Mouse (Mus musculus): ENCODE measurements around the gene Katnal1.

The Katnal1 gene

GRCm38 (mm10) chr5:148929116-148929449, at the start of gene Katnal1:
Gene Katnal1 (minus strand): TSS chr5:148929320.
- DNase-seq (ENCODE audit: low read depth, low spot score): no peak

GRCm38 (mm10) chr5:148978458-148979165, 49.5 kb upstream of the Katnal1 start:
- no peak for DNase-seq (ENCODE audit: low read depth, low spot score)

GRCm38 (mm10) chr5:148977698-148978457, 48.8 kb upstream of the Katnal1 start:
- no peak for DNase-seq (ENCODE audit: low read depth, low spot score)

GRCm38 (mm10) chr5:148976876-148977275, 47.8 kb upstream of the Katnal1 start:
- DNase-seq (ENCODE audit: low read depth, low spot score): no peak

GRCm38 (mm10) chr5:148975035-148975434, 45.9 kb upstream of the Katnal1 start:
- DNase-seq (ENCODE audit: low read depth, low spot score): no peak

GRCm38 (mm10) chr5:148973019-148973668, 44.0 kb upstream of the Katnal1 start:
- peak; percentile 54 for DNase-seq (ENCODE audit: low read depth, low spot score)

- no peak for DNase-seq (ENCODE audit: low read depth, low spot score)
Measured at GRCm38 (mm10) chr5:148972167-148972566, 43.0 kb upstream of the Katnal1 start.

GRCm38 (mm10) chr5:148969648-148970047, 40.5 kb upstream of the Katnal1 start:
- no peak for DNase-seq (ENCODE audit: low read depth, low spot score)

- no peak for DNase-seq (ENCODE audit: low read depth, low spot score)
Measured at GRCm38 (mm10) chr5:148968958-148969576, 39.9 kb upstream of the Katnal1 start.

GRCm38 (mm10) chr5:148968179-148968578, 39.1 kb upstream of the Katnal1 start:
- no peak for DNase-seq (ENCODE audit: low read depth, low spot score)

- peak; percentile 47 for DNase-seq (ENCODE audit: low read depth, low spot score)
Measured at GRCm38 (mm10) chr5:148966395-148966794, 37.3 kb upstream of the Katnal1 start.

GRCm38 (mm10) chr5:148965691-148966333, 36.7 kb upstream of the Katnal1 start:
- peak; percentile 95 for DNase-seq (ENCODE audit: low read depth, low spot score)

- DNase-seq (ENCODE audit: low read depth, low spot score): peak; percentile 79
Measured at GRCm38 (mm10) chr5:148965089-148965591, 36.0 kb upstream of the Katnal1 start.

GRCm38 (mm10) chr5:148964251-148964650, 35.1 kb upstream of the Katnal1 start:
- no peak for DNase-seq (ENCODE audit: low read depth, low spot score)

GRCm38 (mm10) chr5:148960211-148960610, 31.1 kb upstream of the Katnal1 start:
- peak; percentile 19 for DNase-seq (ENCODE audit: low read depth, low spot score)

GRCm38 (mm10) chr5:148959068-148959990, 30.2 kb upstream of the Katnal1 start:
- peak; percentile 94 for DNase-seq (ENCODE audit: low read depth, low spot score)

GRCm38 (mm10) chr5:148958355-148958754, 29.2 kb upstream of the Katnal1 start:
- DNase-seq (ENCODE audit: low read depth, low spot score): no peak

GRCm38 (mm10) chr5:148956898-148957535, 27.9 kb upstream of the Katnal1 start:
- DNase-seq (ENCODE audit: low read depth, low spot score): no peak

- no peak for DNase-seq (ENCODE audit: low read depth, low spot score)
Measured at GRCm38 (mm10) chr5:148956091-148956490, 27.0 kb upstream of the Katnal1 start.

- DNase-seq (ENCODE audit: low read depth, low spot score): no peak
Measured at GRCm38 (mm10) chr5:148955575-148955974, 26.5 kb upstream of the Katnal1 start.
